Mouse (Mus musculus): ENCODE measurements at regions not wholly inside any gene's neighbourhood (a gene's known extent, or its start where the extent isn't known, plus 50 kb on each side); places are given as distances from the start of the nearest gene placed in this dataset.

- ATAC-seq (replicated peaks; ENCODE audit: low FRiP score, poor library complexity, severe bottlenecking): no peak
These were observed 112.4 kb upstream of the Ppargc1a start for GRCm38 (mm10) chr5:51679884-51680283.

GRCm38 (mm10) chr5:51671190-51671589, 103.7 kb upstream of the Ppargc1a start:
- no peak for ATAC-seq (replicated peaks; ENCODE audit: low FRiP score, poor library complexity, severe bottlenecking)

GRCm38 (mm10) chr5:51665241-51665640, 97.7 kb upstream of the Ppargc1a start:
- ATAC-seq (replicated peaks; ENCODE audit: low FRiP score, poor library complexity, severe bottlenecking): no peak

- ATAC-seq (replicated peaks; ENCODE audit: low FRiP score, poor library complexity, severe bottlenecking): no peak
These were observed 90.8 kb upstream of the Ppargc1a start for GRCm38 (mm10) chr5:51658232-51658896.

GRCm38 (mm10) chr5:51653507-51653906, 86.0 kb upstream of the Ppargc1a start:
- ATAC-seq (replicated peaks; ENCODE audit: low FRiP score, poor library complexity, severe bottlenecking): no peak

- ATAC-seq (replicated peaks; ENCODE audit: low FRiP score, poor library complexity, severe bottlenecking): no peak
These were observed 56.9 kb upstream of the Ppargc1a start for GRCm38 (mm10) chr5:51624400-51624799.

Data from erythroblast, adult 5-6 weeks (primary cell).